ENCODE assay signal across 13 mouse cellular contexts in the genomic region with DNA sequence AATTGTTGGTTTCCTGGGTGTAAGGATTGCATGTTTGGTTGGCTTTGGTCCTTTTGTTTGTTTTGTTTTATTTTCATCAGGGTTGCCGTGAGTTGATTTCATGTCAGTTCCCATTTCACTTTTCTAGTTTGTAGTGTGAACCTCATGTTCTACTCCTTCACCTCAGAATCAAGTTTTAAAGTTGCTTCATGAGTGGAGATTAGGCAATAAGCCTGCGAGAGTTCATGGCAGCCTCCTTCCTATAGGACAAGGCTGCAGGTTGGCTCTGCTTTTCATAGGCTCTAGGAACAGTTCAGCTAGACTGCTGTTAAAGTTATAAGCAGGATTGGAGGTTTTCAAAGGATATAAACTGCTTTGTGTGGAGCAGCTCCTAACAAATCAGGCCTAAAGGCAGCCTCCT. TPM values are rescaled to one million over a fixed set of nuclear protein-coding genes. Genes with fewer than 3 reads are reported as not detected.
A peak's percentile ranks its signal among the peaks of the same experiment; 100 is the strongest.
DNase-seq lines count a peak whose midpoint lies in the region; ATAC-seq and TF ChIP-seq lines count a peak whose summit lies in the region.
"Had no signal": no experiment of that assay in that cellular context is flagged by ENCODE, and none has a peak within 500 bp of the region (broad histone marks: within the 10 kb centered on the region; RNA-seq: fewer than 3 reads in every experiment).

No protein-coding gene starts in this region.

- no peaks in the 10 kb centered on the region for H3K27me3 ChIP-seq in kidney, postnatal 0 days (ENCODE audit: insufficient read depth, low read length)
- H3K27me3 ChIP-seq in spleen, adult 2 months (ENCODE audit: control insufficient read depth, insufficient read depth, low read length) = no peaks in the 10 kb centered on the region
- no peaks in the 10 kb centered on the region for H3K27me3 ChIP-seq in small intestine, adult 2 months (ENCODE audit: control insufficient read depth, insufficient read depth, low read length)
- no peaks in the 10 kb centered on the region for H3K27me3 ChIP-seq in cerebellum, adult 2 months (ENCODE audit: control insufficient read depth, insufficient read depth, low read length)
- H3K27me3 ChIP-seq: forebrain, embryonic 15.5 days; hindbrain, embryonic 13.5 days; limb, embryonic 15.5 days had no signal

- TF ChIP-seq POLR2A in spleen, adult 2 months (IDR thresholded peaks at IDR 0.05; ENCODE audit: low read depth, low read length) = no peak
- TF ChIP-seq POLR2A in small intestine, adult 2 months (IDR thresholded peaks at IDR 0.05; ENCODE audit: low read depth, low read length) = no peak
- TF ChIP-seq POLR2A in cerebellum, adult 2 months (IDR thresholded peaks at IDR 0.05; ENCODE audit: borderline replicate concordance, insufficient read depth, low read length) = no peak

- H3K9me3 ChIP-seq in kidney, postnatal 0 days (replicated peaks; ENCODE audit: low read length) = no peaks in the 10 kb centered on the region
- H3K9me3 ChIP-seq: forebrain, embryonic 15.5 days; hindbrain, embryonic 13.5 days; limb, embryonic 15.5 days had no signal

- peak overlapping the region; percentile 31; the same call in 1 of the 2 replicates for H3K27ac ChIP-seq in kidney, postnatal 0 days
- peak overlapping the region; percentile 68 for H3K27ac ChIP-seq in spleen, adult 2 months (ENCODE audit: insufficient read depth, low read length)
- peak overlapping the region; percentile 70 for H3K27ac ChIP-seq in small intestine, adult 2 months (ENCODE audit: insufficient read depth, low read depth, low read length)
- no peak overlapping the region for H3K27ac ChIP-seq in cerebellum, adult 2 months (ENCODE audit: insufficient read depth, low read length)
- H3K27ac ChIP-seq: forebrain, embryonic 15.5 days; hindbrain, embryonic 13.5 days; limb, embryonic 15.5 days had no signal

- H3K4me3 ChIP-seq in kidney, postnatal 0 days (replicated peaks; ENCODE audit: low read depth, low read length) = no peak overlapping the region
- no peak overlapping the region for H3K4me3 ChIP-seq in spleen, adult 2 months (ENCODE audit: extremely low read depth, insufficient read depth, insufficient read length)
- no peak overlapping the region for H3K4me3 ChIP-seq in small intestine, adult 2 months (ENCODE audit: low read depth, low read length)
- no peak overlapping the region for H3K4me3 ChIP-seq in cerebellum, adult 2 months (replicated peaks; ENCODE audit: insufficient read depth, low read depth, low read length)
- H3K4me3 ChIP-seq: erythroblast, embryonic 14.5 days; forebrain, embryonic 15.5 days; hindbrain, embryonic 13.5 days; limb, embryonic 15.5 days had no signal

- H3K36me3 ChIP-seq in kidney, postnatal 0 days (ENCODE audit: insufficient read depth, low read length) = no peaks in the 10 kb centered on the region
- no peaks in the 10 kb centered on the region for H3K36me3 ChIP-seq in spleen, adult 2 months (ENCODE audit: control insufficient read depth, insufficient read depth, low read length)
- H3K36me3 ChIP-seq in small intestine, adult 2 months (ENCODE audit: control insufficient read depth, insufficient read depth, low read length) = no peaks in the 10 kb centered on the region

- ATAC-seq in kidney, postnatal 0 days (replicated peaks; ENCODE audit: low FRiP score, low read depth) = no peak
- ATAC-seq in common myeloid progenitor, adult 5-6 weeks (replicated peaks; ENCODE audit: low read depth, poor library complexity, severe bottlenecking) = peak; percentile 34
- ATAC-seq: forebrain, embryonic 15.5 days had no signal

- no peak for TF ChIP-seq CTCF in kidney, postnatal 0 days (IDR thresholded peaks at IDR 0.05; ENCODE audit: low read depth)
- no peak for TF ChIP-seq CTCF in spleen, adult 2 months (IDR thresholded peaks at IDR 0.05; ENCODE audit: extremely low read depth, insufficient read depth, insufficient read length, insufficient replicate concordance)
- no peak for TF ChIP-seq CTCF in small intestine, adult 2 months (IDR thresholded peaks at IDR 0.05; ENCODE audit: extremely low read depth, insufficient read length, insufficient replicate concordance, low read depth, low read length)
- no peak for TF ChIP-seq CTCF in cerebellum, adult 2 months (IDR thresholded peaks at IDR 0.05; ENCODE audit: borderline replicate concordance, insufficient read depth, low read depth, low read length)

- no peak for DNase-seq in kidney, postnatal 0 days (ENCODE audit: low spot score)
- no peak for DNase-seq in kidney, postnatal 36 days
- no peak for DNase-seq in spleen, adult 2 months (ENCODE audit: low read depth in 1 of 2, low spot score in 2 of 2)
- no peak for DNase-seq in spleen, postnatal 36 days (ENCODE audit: low spot score in 2 of 2)
- DNase-seq in cerebellum, adult 2 months = no peak
- no peak for DNase-seq in ovary, adult 18-20 months (ENCODE audit: low spot score)
- DNase-seq: cerebellum, adult 11-12 months had no signal

- no peak overlapping the region for H3K9ac ChIP-seq in kidney, postnatal 0 days (ENCODE audit: low read depth, low read length)
- H3K9ac ChIP-seq: forebrain, embryonic 15.5 days; hindbrain, embryonic 13.5 days; limb, embryonic 15.5 days had no signal

- WGBS in kidney, postnatal 0 days = 77% methylated on average over 2 of the region's 2 CpGs
- WGBS in spleen, adult 2 months = 52% methylated on average over 2 of the region's 2 CpGs
- WGBS in small intestine, adult 2 months = 77% methylated on average over 2 of the region's 2 CpGs
- WGBS in cerebellum, adult 2 months = 90% methylated on average over 2 of the region's 2 CpGs

- no peaks in the 10 kb centered on the region for H3K4me1 ChIP-seq in kidney, postnatal 0 days (replicated peaks; ENCODE audit: insufficient read depth, low read length)
- peaks cover 6% of the 10 kb centered on the region; the same call in 1 of the 2 replicates for H3K4me1 ChIP-seq in spleen, adult 2 months (ENCODE audit: control insufficient read depth, insufficient read depth, insufficient read length)
- peaks cover 18% of the 10 kb centered on the region for H3K4me1 ChIP-seq in small intestine, adult 2 months (ENCODE audit: control insufficient read depth, insufficient read depth, insufficient read length, low read length)
- peaks cover 8% of the 10 kb centered on the region for H3K4me1 ChIP-seq in cerebellum, adult 2 months (ENCODE audit: control insufficient read depth, insufficient read depth, low read length)
- H3K4me1 ChIP-seq: forebrain, embryonic 15.5 days; hindbrain, embryonic 13.5 days had no signal

- H3K4me2 ChIP-seq in kidney, postnatal 0 days (ENCODE audit: low read length) = no peak overlapping the region
- H3K4me2 ChIP-seq: forebrain, embryonic 15.5 days; hindbrain, embryonic 13.5 days; limb, embryonic 15.5 days had no signal

RNA-seq across cellular contexts. Expression of a gene that starts 33.8 kb away (rescaled TPM):
- polyA plus RNA-seq in kidney, postnatal 0 days (2015; fragmentation: Nextera tagmentation; extraction: Ambion mirVana) = 23.3 and 24.4 TPM in 2 replicates
- polyA plus RNA-seq in spleen, adult 2 months (2012; rRNA removed) = 3.0 and 3.3 TPM in 2 replicates
- 10.3 and 10.4 TPM in 2 replicates for total RNA-seq in common myeloid progenitor, adult 5-6 weeks (2017)
- 3.3 and 6.4 TPM in 2 replicates for polyA plus RNA-seq in small intestine, adult 2 months (2012; rRNA removed)
- polyA plus RNA-seq in cerebellum, adult 2 months (2012; rRNA removed) = 36.5 and 37.8 TPM in 2 replicates

RNA-seq across cellular contexts. Expression of a gene that starts 33.9 kb away (rescaled TPM):
- 11.9 and 12.5 TPM in 2 replicates for polyA plus RNA-seq in kidney, postnatal 0 days (2015; fragmentation: Nextera tagmentation; extraction: Ambion mirVana)
- polyA plus RNA-seq in spleen, adult 2 months (2012; rRNA removed) = 28.6 and 31.5 TPM in 2 replicates
- 46.7 and 63.4 TPM in 2 replicates for total RNA-seq in common myeloid progenitor, adult 5-6 weeks (2017)
- polyA plus RNA-seq in small intestine, adult 2 months (2012; rRNA removed) = 10.2 and 18.7 TPM in 2 replicates
- 31.1 and 31.6 TPM in 2 replicates for polyA plus RNA-seq in cerebellum, adult 2 months (2012; rRNA removed)
